Mouse (Mus musculus) stomach, postnatal 0 days (tissue): Measurements from ENCODE around the gene Nfxl1.

Experiments used
- CTCF ChIP-seq: IDR thresholded peaks from 2 replicates; pipeline ENCODE4 v1.5.1; 2016; ENCODE audit warnings: antibody characterized with exemption, low read depth, mild to moderate bottlenecking, moderate library complexity
- EP300 ChIP-seq: optimal IDR thresholded peaks from 2 replicates; pipeline ENCODE3; 2016; ENCODE audit warnings: antibody characterized with exemption

- no peak for TF ChIP-seq CTCF
- no peak for TF ChIP-seq EP300
These were observed 55.7 kb downstream of the Nfxl1 start, which contains the start of gene Corin for GRCm38 (mm10) chr5:72503531-72504523.
